Mouse (Mus musculus) NIH3T3 (cell line): ENCODE results near the gene Mettl17.

ENCODE experiments used
- DNase-seq: peaks from one replicate; pipeline ENCODE4 v3.0.0-alpha.2; 2012; ENCODE audit warnings: low read depth

The Mettl17 gene

GRCm38 (mm10) chr14:51929309-51929943, 44.8 kb downstream of the Mettl17 start:
- DNase-seq, result peak; percentile 44

- DNase-seq, result no peak
Observed at GRCm38 (mm10) chr14:51929968-51930367, 45.3 kb downstream of the Mettl17 start.

- peak; percentile 71 for DNase-seq
Observed at GRCm38 (mm10) chr14:51930824-51931223, 46.2 kb downstream of the Mettl17 start.

- DNase-seq, result peak; percentile 68
Observed at GRCm38 (mm10) chr14:51932092-51933020, 47.7 kb downstream of the Mettl17 start.

- DNase-seq, result no peak
Observed at GRCm38 (mm10) chr14:51939005-51939404, 54.4 kb downstream of the Mettl17 start.

- no peak for DNase-seq
Observed at GRCm38 (mm10) chr14:51940944-51941560, 56.4 kb downstream of the Mettl17 start.

- DNase-seq, result no peak
Observed at GRCm38 (mm10) chr14:51941577-51941976, 56.9 kb downstream of the Mettl17 start.

GRCm38 (mm10) chr14:51942236-51942635, 57.6 kb downstream of the Mettl17 start:
- DNase-seq, result no peak
